Mouse (Mus musculus): Measurements from ENCODE around the gene Copz1. TPM values are rescaled to one million over a fixed set of nuclear protein-coding genes. Genes with fewer than 3 reads are reported as not detected.
A peak's percentile ranks its signal among the peaks of the same experiment; 100 is the strongest.

Copz1 gene
- polyA plus RNA-seq, 1 experiment = 143 TPM

DNA sequence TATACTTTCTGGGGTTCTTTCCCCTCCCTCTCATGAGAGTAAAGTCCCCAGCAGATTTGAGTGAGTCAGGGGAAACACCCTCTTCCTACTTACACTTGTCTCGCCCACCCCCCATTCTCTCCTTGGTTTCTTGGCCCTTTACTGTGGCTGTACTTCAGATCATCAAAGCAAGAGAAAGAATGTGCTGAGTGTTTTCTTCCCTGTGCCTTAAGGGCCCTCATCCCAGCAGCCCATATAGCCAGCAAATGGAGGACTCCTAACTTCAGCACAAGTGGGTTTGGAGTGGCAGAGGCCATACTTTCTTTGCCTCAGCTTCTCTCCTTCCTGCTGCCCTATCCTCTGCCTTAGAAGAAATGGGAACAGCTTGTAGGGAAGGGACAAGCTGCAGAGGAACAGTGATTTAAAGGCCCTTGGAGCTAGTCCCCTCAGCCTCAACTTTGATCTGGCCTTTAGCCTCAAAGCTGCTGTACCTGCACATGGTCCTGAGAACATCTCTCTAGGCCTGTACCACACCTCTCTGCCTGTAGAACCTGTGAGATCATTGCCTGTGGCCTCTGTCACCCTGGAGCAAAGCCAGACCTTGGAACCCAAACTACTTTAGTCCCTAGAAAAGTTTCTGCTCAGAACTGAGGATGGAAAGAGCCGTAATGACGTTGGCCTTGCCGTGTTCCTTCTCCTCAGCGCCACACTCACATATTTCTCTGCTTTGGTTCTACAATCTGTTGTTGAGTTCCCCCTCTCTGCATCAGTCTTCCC, 26.5 kb downstream of the Copz1 start:
- TF ChIP-seq POLR2A (IDR thresholded peaks at IDR 0.05; ENCODE audit: low read depth, low read length) (no peak), CTCF (IDR thresholded peaks at IDR 0.05; ENCODE audit: borderline replicate concordance, insufficient read depth, low read length) (no peak)
- no peak overlapping the region for H3K27ac ChIP-seq (ENCODE audit: insufficient read depth, low read length)
- peaks cover 43% of the 10 kb centered on the region for H3K4me1 ChIP-seq (ENCODE audit: control insufficient read depth, insufficient read depth, low read length)
- H3K4me3 ChIP-seq (ENCODE audit: insufficient read depth, low read length) = no peak overlapping the region

DNA sequence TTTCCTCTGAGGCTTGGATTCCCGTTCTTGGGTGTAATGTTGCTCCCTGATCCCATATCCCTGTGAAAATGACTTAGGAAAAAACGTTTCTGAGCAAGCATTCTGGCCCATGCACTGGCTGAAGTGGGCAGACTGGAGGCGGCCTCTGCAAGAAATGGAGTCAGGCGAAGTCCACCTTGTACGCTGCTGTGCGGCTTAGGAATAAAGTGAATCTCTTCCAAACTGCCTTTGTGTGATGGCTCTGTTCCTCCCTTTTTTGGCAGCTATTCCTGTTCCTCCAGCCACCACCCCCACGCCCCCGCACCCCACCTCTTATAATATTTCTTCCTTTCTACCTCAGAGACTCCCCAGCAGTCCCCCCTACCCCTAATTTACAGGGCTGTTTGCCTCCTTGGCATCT, 27.1 kb downstream of the Copz1 start:
- no peak overlapping the region for H3K27ac ChIP-seq (ENCODE audit: insufficient read depth, low read length)
- H3K4me1 ChIP-seq (ENCODE audit: control insufficient read depth, insufficient read depth, low read length) = peaks cover 48% of the 10 kb centered on the region
- TF ChIP-seq POLR2A (IDR thresholded peaks at IDR 0.05; ENCODE audit: low read depth, low read length) (no peak), CTCF (IDR thresholded peaks at IDR 0.05; ENCODE audit: borderline replicate concordance, insufficient read depth, low read length) (no peak)
- no peak overlapping the region for H3K4me3 ChIP-seq (ENCODE audit: insufficient read depth, low read length)

DNA sequence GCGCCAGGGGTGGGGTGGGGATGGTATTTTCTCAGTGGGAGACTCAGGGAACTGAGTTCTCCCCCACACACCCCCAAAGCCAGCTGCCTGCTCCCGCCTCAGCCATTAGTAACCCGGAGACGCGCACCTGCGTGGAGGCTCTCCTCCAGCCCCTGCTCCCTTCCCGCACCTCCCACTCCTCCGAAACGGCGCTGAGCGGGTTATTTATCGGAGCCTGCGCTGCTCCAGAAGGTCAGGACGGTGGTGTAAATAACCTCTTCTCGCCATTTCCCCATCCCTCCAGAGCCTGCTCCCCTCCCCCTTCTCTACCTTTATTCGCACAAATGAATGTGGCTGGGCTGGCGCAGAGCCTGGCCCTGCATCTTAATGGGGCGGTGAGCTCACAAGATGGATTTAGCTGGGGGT, 27.6 kb downstream of the Copz1 start:
- no peak overlapping the region for H3K4me3 ChIP-seq (ENCODE audit: insufficient read depth, low read length)
- no peak for TF ChIP-seq CTCF (IDR thresholded peaks at IDR 0.05; ENCODE audit: borderline replicate concordance, insufficient read depth, low read length)
- no peak for TF ChIP-seq POLR2A (IDR thresholded peaks at IDR 0.05; ENCODE audit: low read depth, low read length)

DNA sequence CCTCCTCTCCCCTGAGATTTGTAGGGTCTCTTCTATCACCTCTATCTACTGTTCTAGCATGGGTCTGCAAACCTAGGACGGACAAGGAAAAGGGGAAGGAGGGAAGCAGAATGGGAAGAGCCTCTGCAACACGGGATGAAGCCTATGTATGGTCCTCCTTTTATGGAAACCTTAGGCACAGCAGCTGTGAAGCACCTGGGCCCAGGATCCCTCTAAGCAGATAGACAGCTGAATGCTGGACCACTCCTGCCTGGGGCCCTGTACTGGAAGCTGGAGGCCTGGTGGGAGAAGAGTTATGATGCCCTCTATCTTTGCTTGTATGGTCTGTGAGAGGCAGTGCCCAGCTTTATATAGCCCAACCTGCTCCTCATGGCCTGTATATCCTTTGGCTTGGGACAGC, 28.0 kb downstream of the Copz1 start:
- TF ChIP-seq POLR2A (IDR thresholded peaks at IDR 0.05; ENCODE audit: low read depth, low read length) (no peak), CTCF (IDR thresholded peaks at IDR 0.05; ENCODE audit: borderline replicate concordance, insufficient read depth, low read length) (no peak)
- Histone ChIP-seq H3K4me3 (ENCODE audit: insufficient read depth, low read length) (no peak overlapping the region), H3K27ac (ENCODE audit: insufficient read depth, low read length) (peak overlapping the region; percentile 51), H3K4me1 (ENCODE audit: control insufficient read depth, insufficient read depth, low read length) (peaks cover 48% of the 10 kb centered on the region)

More for the DNA sequence above, 27.6 kb downstream of the Copz1 start:
- Histone ChIP-seq H3K4me1 (ENCODE audit: control insufficient read depth, insufficient read depth, low read length) (peaks cover 48% of the 10 kb centered on the region), H3K27ac (ENCODE audit: insufficient read depth, low read length) (peak overlapping the region; percentile 51; the same call in 1 of the 2 replicates)

DNA sequence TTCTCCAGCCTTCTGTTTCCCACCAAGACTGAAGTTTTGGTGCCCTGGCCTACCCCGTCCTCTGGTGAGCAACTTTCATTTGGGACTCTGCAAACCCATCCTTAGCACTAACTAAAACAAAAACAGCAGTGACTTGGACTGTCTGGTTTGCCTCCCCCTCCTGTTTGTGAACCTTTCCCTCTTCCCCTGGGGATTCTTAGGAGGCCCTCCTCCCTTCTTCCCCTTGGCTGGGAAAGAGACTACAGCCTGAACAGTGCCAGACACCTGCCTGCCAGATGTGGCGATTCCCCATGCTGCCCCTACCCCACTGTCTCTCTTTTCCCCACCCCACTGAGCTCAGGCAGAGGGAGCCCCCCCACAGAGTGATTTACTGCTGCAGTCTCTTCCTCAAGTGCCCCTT, 28.5 kb downstream of the Copz1 start:
- H3K27ac ChIP-seq (ENCODE audit: insufficient read depth, low read length) = peak overlapping the region; percentile 51
- no peak overlapping the region for H3K4me3 ChIP-seq (ENCODE audit: insufficient read depth, low read length)
- no peak for TF ChIP-seq CTCF (IDR thresholded peaks at IDR 0.05; ENCODE audit: borderline replicate concordance, insufficient read depth, low read length)
- TF ChIP-seq POLR2A (IDR thresholded peaks at IDR 0.05; ENCODE audit: low read depth, low read length) = no peak
- H3K4me1 ChIP-seq (ENCODE audit: control insufficient read depth, insufficient read depth, low read length) = peaks cover 48% of the 10 kb centered on the region

DNA sequence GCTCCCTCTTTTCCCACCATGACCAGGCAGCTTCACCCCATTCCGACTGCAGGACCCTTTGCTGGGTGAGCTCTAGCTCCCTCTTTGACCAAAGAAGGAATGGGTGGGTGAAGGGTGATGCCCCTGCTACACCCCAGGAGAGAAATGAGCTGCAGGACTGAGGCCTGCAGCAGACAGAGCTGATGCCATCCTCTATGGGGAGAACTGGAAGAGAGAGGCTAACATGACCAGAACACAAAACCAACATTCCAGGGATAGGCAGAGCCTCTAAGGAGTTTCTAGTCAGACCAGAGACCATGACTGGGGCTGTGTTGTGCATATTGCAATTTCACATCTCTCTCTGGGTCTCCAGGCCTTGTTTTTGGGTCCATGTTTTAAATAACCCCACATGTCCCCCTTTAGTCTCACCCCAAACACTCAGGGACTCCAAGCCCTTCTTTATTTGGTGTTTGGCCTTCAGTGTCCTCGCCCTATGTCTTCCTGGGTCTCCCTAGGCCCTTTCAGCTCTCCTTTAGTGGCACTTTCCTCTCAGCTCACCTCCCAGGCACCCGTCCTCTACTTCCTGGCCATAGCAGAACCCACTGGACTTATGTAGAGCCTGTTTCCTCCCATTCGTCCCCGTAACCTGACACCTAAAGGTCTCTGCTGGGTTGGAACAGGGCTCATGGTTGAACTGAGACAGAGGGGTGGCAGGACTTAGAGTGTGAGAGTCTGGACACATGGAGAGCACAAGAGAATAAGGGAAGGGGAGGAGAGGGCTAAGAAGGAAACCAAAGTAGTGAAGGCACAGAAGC, 29.2 kb downstream of the Copz1 start:
- Histone ChIP-seq H3K4me1 (ENCODE audit: control insufficient read depth, insufficient read depth, low read length) (peaks cover 48% of the 10 kb centered on the region), H3K27ac (ENCODE audit: insufficient read depth, low read length) (peak overlapping the region; percentile 62), H3K4me3 (ENCODE audit: insufficient read depth, low read length) (no peak overlapping the region)
- TF ChIP-seq CTCF (IDR thresholded peaks at IDR 0.05; ENCODE audit: borderline replicate concordance, insufficient read depth, low read length) (no peak), POLR2A (IDR thresholded peaks at IDR 0.05; ENCODE audit: low read depth, low read length) (no peak)

DNA sequence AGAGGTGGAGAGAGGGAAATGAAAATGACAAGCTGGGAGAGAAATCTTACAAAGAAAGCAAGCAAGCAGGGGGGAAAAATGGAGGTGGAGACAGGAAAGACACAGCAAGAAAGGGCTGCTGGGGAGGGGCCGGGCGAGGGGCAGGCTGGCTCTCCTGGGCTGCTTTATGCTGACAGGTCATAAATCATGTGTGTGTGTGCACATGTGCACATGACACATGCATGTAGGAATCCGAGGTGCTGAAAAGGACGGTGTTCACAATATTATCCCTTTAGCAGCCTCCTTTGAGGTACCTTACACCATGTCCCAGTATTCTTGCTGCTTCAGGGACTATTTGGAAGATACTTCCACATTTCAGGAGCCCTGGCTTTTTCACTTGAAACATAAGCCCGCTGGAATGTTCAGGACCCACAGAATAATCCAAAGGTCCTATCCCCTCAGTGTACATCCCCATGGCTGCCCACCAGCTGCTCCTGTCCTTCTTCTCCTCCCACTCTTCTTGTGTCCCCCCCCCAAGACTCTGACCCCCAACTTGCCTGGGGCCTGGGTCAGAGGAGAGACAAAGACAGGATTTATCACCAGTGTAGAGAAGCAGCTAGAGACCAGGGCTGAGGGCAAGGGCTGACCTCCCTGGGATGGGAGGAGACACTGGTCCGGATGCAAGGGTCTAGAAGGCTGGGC, 30.0 kb downstream of the Copz1 start:
- H3K27ac ChIP-seq (ENCODE audit: insufficient read depth, low read length) = peak overlapping the region; percentile 62
- no peak overlapping the region for H3K4me3 ChIP-seq (ENCODE audit: insufficient read depth, low read length)
- peaks cover 48% of the 10 kb centered on the region for H3K4me1 ChIP-seq (ENCODE audit: control insufficient read depth, insufficient read depth, low read length)
- TF ChIP-seq CTCF (IDR thresholded peaks at IDR 0.05; ENCODE audit: borderline replicate concordance, insufficient read depth, low read length) (no peak), POLR2A (IDR thresholded peaks at IDR 0.05; ENCODE audit: low read depth, low read length) (no peak)

DNA sequence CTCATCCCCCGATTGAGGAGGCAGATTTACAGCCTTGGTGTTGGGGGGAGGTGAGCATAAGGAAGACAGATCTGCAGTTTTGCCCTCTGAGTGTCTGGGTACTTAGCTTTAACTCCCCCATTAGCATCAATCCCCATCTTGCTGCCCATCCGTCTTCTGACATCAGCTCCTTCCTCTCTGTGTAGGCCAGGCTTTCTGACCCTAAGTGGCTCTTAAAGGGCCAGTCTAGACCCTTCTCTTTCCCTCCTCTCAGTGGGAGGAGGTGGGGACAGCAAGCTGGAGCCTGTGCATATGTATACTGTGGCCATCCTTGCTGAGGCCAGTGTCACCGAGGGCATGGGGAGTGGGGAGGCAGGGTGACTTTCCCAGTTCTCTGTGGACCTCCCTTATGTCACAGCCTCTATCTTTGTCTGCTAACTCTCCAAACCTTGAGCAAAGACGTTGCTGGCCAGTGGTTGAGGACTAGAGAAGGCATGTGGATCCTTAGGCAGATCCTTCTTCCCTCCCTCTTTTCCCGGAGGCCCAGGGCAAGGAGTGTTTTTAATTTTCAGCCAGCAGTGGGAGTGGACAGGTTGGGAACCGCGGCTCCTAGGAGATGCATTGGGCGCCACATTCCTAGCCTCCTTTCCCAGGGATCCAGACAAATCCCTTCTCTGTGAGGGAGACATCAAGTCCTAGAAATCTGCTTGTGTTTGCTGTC, 31.6 kb downstream of the Copz1 start:
- H3K4me3 ChIP-seq (ENCODE audit: insufficient read depth, low read length) = peak overlapping the region; percentile 34; the same call in 1 of the 2 replicates
- TF ChIP-seq POLR2A (IDR thresholded peaks at IDR 0.05; ENCODE audit: low read depth, low read length) (peak; percentile 32; the same call in 1 of the 2 replicates), CTCF (IDR thresholded peaks at IDR 0.05; ENCODE audit: borderline replicate concordance, insufficient read depth, low read length) (no peak)
- H3K27ac ChIP-seq (ENCODE audit: insufficient read depth, low read length) = peak overlapping the region; percentile 74
- peaks cover 42% of the 10 kb centered on the region for H3K4me1 ChIP-seq (ENCODE audit: control insufficient read depth, insufficient read depth, low read length)

DNA sequence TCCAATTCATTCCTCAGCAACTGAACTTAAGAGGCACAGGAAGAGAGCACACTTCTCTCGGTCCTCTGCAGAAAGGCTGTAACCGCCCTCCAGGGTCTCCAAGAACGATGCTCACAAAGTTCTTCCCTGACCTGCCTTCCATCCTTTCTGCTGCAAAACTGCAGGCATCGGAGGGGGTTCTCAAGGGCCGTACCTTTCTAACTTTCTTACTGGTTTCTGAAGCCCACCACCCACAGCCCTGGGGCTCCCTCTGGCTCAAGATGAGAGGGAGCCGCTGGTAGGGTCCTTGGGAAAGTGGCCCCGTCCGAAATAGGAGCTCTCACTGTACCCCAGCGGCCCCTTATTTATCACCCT, 32.1 kb downstream of the Copz1 start:
- Histone ChIP-seq H3K4me3 (ENCODE audit: insufficient read depth, low read length) (peak overlapping the region; percentile 34), H3K27ac (ENCODE audit: insufficient read depth, low read length) (peak overlapping the region; percentile 74), H3K4me1 (ENCODE audit: control insufficient read depth, insufficient read depth, low read length) (peaks cover 37% of the 10 kb centered on the region)
- TF ChIP-seq POLR2A (IDR thresholded peaks at IDR 0.05; ENCODE audit: low read depth, low read length) (no peak), CTCF (IDR thresholded peaks at IDR 0.05; ENCODE audit: borderline replicate concordance, insufficient read depth, low read length) (no peak)

Data from embryonic fibroblast, embryonic 13.5 days (primary cell).